Mouse (Mus musculus) left cerebral cortex, adult 2 months (tissue): ENCODE measurements around the gene Acsl6. TPM values are rescaled to one million over a fixed set of nuclear protein-coding genes. Genes with fewer than 3 reads are reported as not detected.

Experiments
- DNase-seq, 2 experiments: peaks; one replicate each; pipeline ENCODE4 v3.0.0; 2021 to 2022; ENCODE audit warnings: low spot score in 2 of 2, mixed read lengths in 1 of 2; ENCODE audit errors: extremely low spot score in 1 of 2
- H3K27ac ChIP-seq: fragments of 200-600 bp; 2 replicates; pipeline ENCODE4 v1.8.1; 2022
- H3K4me3 ChIP-seq: fragments of 200-600 bp; 2 replicates; pipeline ENCODE4 v1.8.1; 2022
- CTCF ChIP-seq: fragments of 200-600 bp; IDR thresholded peaks from 2 replicates; pipeline ENCODE4 v1.8.1; 2022; ENCODE audit warnings: antibody characterized with exemption, mild to moderate bottlenecking, moderate library complexity
- intact Hi-C: fragments of 180-260 bp; cut with DNase I; formaldehyde crosslinking; loops from one replicate; pipeline ENCODE4 v1.15.1; 2025
- total RNA-seq, 2 experiments: library from RNA; stranded (reverse); gene quantifications; 2 replicates each; pipeline ENCODE4 v1.2.3; 2021

Acsl6 gene
- total RNA-seq, 2 experiments from 2014 or later, result 200 to 201 TPM

DNA sequence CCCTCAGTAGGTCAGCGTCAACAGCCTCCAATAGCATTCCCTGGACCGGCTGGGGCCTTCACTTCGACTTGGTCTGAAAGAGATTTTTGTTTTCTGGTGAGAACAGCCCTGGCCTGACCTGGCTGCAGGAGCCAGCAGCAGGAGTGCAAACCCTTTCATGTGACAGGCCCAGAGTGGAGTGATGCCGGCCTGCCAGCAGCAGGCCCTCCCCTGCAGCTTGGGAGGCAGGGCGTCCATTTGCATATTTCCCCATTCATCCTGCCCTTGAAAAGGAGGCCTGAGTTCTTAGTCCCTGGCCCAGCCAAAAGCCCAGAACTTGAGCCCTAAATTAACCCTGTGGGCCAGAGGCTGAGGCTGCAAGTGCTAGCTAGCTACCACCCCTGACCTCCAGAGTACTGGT, 8.4 kb downstream of the Acsl6 start:
- peak in 1 of 2 experiments; percentile 47 for DNase-seq
- intact Hi-C loops, result no loop called here
- H3K27ac ChIP-seq, result peak overlapping the region; percentile 73; the same call in 1 of the 2 replicates
- no peak overlapping the region for H3K4me3 ChIP-seq
- no peak for TF ChIP-seq CTCF

DNA sequence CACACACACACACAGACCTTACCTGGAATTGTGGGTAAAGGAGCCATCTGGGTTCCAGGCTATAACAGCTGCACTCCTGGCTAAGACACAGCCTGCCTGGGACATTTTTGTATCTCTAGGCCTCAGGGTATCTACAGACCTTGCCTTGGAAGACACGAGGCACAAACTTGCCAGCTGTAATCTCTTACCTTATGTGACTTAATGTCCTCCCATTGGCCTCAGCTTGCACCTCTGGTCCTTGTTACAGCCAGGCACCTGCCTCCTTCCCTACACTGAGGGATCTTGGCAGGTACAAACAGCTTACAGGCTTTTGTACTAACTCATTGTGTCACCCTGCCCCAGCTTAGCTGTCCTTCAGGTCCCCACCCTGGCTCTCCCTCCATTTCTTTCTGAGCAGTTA, 9.0 kb downstream of the Acsl6 start:
- TF ChIP-seq CTCF, result no peak
- no peak for DNase-seq
- intact Hi-C loops, result no loop called here
- peak overlapping the region; percentile 47; the same call in 1 of the 2 replicates for H3K27ac ChIP-seq
- no peak overlapping the region for H3K4me3 ChIP-seq

DNA sequence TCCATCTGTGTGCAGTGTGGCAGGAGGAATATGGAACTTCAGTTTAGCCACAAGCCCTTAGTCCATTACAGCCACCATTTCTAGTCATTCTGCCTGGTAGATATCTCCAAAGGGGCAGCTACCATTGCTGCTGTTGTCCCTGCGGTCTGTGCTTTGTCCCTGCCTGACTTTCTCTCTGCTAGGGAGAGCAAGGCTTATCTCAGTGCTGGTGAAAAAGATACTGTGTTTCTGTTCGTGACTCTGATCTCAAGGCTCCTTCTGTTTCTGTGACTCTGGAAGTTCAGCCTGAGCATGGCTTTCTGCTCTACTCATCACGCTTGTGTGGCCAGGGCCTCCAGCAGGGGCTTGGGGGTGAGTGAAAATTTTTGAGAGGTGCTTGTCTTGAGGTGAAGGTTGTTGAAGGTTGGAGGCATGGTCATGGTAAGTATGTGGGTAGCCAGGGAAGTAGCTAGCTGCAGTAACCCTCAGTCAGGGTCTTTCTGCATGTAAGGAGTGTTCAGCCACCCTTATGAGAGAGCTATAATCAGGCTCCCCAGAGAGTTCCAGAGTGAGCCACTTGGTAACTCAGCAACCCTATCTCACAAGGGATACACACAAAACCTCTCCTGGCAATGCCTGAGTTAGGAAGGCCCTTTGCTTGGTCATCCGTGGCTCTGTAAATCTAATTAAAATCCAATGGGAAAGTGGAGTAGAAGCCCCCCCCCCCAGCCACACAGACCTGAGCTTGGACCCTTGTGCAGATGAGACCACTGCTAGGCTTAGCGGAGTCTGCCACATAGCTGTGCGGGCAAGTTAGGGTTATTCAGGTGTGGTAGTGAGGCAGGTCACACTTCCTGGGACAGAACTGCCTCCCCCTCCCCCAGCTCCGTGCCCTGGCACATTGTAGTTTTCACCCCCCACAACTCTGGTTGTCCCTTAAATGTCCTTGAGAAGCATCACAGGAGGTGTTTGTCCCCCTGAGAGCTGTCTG, 10.1 kb downstream of the Acsl6 start:
- no peak overlapping the region; the same call in 1 of the 2 replicates for H3K27ac ChIP-seq
- intact Hi-C loops, result no loop called here

DNA sequence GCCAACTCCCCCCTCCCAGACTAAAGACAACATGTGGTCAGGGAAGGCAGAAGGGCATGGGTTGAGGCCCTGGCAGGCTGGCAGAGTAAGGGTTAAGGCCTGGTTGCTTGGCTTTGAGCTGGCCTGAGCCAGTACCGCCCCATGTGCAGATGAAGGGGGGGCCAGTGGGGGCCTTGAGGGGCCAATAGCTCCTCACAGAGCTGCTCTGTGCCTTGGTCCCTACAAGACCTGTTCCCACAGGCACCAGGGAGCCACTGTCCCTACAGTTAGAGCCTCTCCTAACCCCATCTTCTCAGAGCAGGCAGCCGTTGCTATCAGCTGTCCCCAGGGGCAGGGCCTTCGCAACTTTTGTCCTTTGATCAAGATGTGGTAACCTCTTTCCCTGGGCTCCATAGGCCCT, 11.1 kb downstream of the Acsl6 start:
- Histone ChIP-seq H3K27ac (peak overlapping the region; percentile 78), H3K4me3 (peak overlapping the region; percentile 28)
- DNase-seq, result peak in 1 of 2 experiments; percentile 46
- intact Hi-C loops, result no loop called here
- TF ChIP-seq CTCF, result no peak

More for the DNA sequence above, 10.1 kb downstream of the Acsl6 start:
- no peak for DNase-seq
- TF ChIP-seq CTCF, result no peak
- no peak overlapping the region for H3K4me3 ChIP-seq

DNA sequence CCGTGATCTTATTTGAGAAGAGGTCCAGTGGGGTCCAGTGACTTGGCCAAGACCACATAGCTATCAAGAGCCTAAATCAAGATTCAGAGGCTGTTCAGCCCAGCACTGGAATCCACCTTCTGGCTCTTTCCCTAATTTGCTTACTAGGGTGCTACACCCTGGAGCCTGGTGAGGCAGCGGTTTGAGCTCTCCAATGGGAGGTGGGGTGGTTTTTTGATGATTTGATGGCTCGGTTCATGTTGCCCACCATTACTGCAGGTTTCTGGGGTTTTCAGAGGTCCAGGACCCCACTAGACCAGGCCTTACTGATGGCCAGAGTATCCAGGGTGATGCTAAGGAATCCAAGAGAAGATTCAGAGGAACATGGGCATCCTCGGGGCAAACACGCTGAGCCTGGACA, 11.7 kb downstream of the Acsl6 start:
- peak overlapping the region; percentile 78 for H3K27ac ChIP-seq
- no peak for DNase-seq
- intact Hi-C loops, result no loop called here
- H3K4me3 ChIP-seq, result peak overlapping the region; percentile 28
- TF ChIP-seq CTCF, result no peak

DNA sequence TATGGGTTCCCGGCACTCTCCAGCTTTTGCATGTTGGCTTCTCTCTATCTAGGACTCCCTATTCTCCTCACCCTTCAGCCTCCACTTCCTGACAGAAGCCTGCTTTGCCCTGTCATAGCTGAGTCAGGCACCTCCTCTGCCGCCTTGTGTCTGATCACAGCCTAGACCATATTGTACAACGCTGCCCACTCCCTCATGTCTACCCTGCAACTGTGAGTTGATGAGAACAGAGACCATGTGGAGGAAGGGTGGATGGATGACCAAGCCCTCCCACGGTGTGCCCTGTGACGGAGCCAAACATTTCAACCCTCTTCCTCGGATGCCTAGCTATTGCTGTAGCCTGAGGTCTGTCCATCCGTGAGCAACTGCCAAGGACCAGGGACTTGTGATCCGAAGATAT, 13.8 kb downstream of the Acsl6 start:
- TF ChIP-seq CTCF, result no peak
- Histone ChIP-seq H3K4me3 (peak overlapping the region; percentile 21; the same call in 1 of the 2 replicates), H3K27ac (peak overlapping the region; percentile 78; the same call in 1 of the 2 replicates)
- DNase-seq, result peak; percentile 33 to 57
- intact Hi-C loops, result loop anchor here (2.0 kb wide), 1 partner anchor 49 kb away; no protein-coding TSS in a partner anchor

DNA sequence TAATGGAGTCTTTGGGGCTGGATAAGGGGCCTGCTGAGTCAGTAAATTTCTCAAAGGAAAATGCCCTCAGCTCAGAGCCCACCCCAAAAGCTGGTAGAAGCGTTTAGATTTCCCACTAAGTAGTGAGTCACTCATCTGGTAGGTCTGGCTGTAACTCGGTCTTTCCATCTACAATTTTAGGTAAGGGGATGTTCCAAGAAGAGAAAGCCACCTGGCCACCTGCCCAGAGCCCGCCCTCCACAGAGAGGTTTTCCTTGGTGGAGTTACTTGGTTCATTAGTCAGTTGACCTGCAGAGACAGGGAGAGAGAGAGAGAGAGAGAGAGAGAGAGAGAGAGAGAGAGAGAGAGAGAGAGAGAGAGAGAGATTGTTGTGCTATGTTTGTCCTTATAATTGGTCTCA, 14.2 kb downstream of the Acsl6 start:
- intact Hi-C loops, result loop anchor here (2.0 kb wide), 1 partner anchor 49 kb away; no protein-coding TSS in a partner anchor
- Histone ChIP-seq H3K27ac (peak overlapping the region; percentile 78; the same call in 1 of the 2 replicates), H3K4me3 (no peak overlapping the region)
- no peak for TF ChIP-seq CTCF
- DNase-seq, result no peak

DNA sequence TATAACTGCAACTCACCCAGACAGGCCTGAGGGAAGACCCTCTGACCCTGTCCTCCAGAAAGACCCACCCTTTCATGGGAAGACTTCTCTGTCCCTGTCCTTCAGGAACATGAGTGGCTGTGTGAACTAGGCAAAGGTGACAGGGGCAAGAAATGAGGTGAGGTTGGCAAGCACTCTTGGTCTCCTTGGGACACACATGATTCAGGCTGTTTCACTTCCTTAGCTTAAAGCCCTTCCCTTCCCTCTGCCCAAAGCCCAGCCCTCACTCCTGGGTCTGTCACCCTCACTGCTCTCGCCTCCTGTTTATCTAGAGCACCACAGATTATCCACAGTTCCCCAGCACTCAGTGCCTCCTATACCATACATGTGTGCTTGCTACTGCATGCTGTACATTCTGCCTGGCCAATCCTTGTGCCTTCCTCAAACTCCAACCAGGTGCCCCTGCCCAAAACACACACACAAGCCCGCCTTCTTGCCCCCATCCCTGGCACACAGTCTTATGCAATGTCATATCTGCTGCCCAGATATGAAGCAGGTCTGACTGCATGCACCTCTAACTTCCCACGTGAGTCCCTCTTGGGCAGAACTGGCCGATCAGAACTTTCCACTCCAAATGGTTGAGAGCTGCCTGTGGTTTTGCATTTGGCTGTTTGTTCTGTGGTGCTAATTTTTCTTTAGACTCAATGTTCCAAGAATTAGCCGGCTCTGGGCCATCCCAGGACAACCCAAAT, 18.4 kb downstream of the Acsl6 start:
- Histone ChIP-seq H3K4me3 (no peak overlapping the region), H3K27ac (no peak overlapping the region)
- no peak for DNase-seq
- intact Hi-C loops, result no loop called here
- TF ChIP-seq CTCF, result no peak

DNA sequence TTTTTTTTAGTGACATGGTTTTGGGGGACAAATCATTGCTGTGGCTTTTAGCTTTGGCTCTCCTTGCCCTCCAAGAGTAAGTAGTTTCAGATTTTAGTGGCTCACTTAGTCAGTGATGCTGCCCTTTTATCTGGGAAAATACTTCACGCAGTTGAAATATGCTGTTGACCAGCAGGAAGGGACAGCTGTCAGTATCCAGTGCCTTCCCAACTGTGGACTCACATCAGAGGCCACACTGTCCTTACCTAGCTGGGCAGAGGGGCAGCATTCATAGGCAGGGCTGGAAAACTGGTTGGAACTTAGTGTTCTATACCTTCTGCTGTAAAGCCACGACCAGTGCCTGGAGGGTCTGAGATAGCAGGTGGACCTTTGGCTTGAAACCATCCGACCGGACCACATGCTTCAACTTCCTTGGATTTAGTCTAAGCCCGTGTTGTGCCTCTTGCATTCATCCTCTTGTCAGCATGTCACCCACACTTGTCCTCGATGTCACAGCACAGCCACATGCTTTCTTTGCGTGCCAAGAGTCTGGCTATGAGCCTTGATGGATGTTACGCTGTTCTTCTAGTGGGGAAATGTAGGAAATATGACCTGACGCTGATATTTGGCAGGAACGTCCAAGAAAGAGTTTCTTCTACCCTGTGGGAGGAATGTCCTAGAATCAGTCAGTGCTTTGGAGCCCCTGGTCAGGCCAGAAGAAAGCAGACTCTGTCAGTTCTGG, 28.0 kb downstream of the Acsl6 start:
- Histone ChIP-seq H3K4me3 (no peak overlapping the region), H3K27ac (no peak overlapping the region)
- no peak for TF ChIP-seq CTCF
- DNase-seq, result no peak
- intact Hi-C loops, result no loop called here

DNA sequence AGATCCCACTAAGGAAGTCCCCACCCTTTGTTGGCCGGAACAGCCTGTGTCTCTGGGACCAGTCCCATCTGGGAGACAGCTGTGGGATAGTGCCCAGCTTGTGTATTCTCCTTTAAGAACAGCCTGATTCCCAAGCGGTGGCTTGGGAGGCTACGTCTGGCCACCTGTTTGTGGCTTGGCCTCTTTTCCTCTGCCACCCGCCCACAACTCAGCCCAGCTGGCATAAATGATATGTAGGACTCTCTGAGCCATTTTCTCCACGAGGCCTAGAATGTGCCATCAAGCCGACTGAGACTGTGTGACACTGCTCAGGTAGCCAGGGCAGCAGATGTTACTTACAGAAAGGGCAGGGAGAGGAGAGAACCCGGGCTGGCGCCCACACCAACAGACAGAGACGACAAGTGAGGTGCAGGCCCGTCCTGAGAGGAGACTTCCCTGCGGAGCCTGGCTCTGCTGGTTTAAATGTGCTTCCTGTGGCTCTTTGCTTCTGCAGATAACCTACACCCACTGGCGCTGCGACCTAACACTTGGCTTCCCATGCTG, 32.6 kb downstream of the Acsl6 start:
- intact Hi-C loops, result no loop called here
- DNase-seq, result peak in 1 of 2 experiments; percentile 51
- no peak for TF ChIP-seq CTCF
- no peak overlapping the region for H3K27ac ChIP-seq
- H3K4me3 ChIP-seq, result no peak overlapping the region

DNA sequence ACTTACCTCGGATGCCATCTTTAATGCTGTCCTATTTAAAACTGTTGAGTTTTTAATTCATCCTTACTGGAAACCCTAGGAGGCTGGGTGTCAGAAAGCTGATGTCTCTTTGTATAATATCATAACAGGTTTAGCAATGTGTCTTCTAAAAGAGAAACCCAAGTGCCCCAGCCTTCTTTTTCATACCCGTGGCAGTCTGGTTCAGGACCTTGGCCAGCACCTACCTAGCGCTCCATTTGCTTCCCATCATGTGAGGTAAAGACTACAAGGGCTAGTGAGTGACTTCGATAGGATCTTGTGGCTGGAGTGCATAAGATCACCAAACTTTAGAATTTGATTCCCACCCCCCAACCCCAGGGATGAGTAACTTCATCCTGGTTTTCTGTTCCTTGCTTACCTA, 40.1 kb downstream of the Acsl6 start:
- intact Hi-C loops, result no loop called here
- Histone ChIP-seq H3K27ac (no peak overlapping the region), H3K4me3 (no peak overlapping the region)
- no peak for DNase-seq
- no peak for TF ChIP-seq CTCF
